Mouse (Mus musculus) hindbrain, embryonic 13.5 days (tissue): Measurements from ENCODE around the gene Nudt5. TPM values are rescaled to one million over a fixed set of nuclear protein-coding genes. Genes with fewer than 3 reads are reported as not detected.
"Not testable (repeated sequence)": the region's sequence is repeated elsewhere in the genome, so short reads cannot be mapped to it uniquely, and the experiment has no call there.

Experiments used
- ATAC-seq: fragments of 200-750 bp; cut with Nextera tagmentation; 2 replicates; pipeline ENCODE4 v1.8.0; 2017; ENCODE audit warnings: moderate TSS enrichment; ENCODE audit not compliant: low FRiP score
- H3K27ac ChIP-seq: fragments of 300-500 bp; sonication (generic); 2 replicates; pipeline ENCODE4 v1.5.1; 2015; ENCODE audit warnings: inconsistent platforms, mild to moderate bottlenecking, moderate library complexity
- H3K27me3 ChIP-seq: fragments of 300-500 bp; sonication (generic); 2 replicates; pipeline ENCODE4 v1.6.1; 2015; ENCODE audit warnings: mild to moderate bottlenecking, inconsistent platforms
- H3K36me3 ChIP-seq: fragments of 300-500 bp; sonication (generic); 2 replicates; pipeline ENCODE4 v1.6.1; 2015; ENCODE audit warnings: mild to moderate bottlenecking, inconsistent platforms
- H3K4me1 ChIP-seq: fragments of 300-500 bp; sonication (generic); replicated peaks from 2 replicates; pipeline ENCODE4 v1.6.1; 2015; ENCODE audit warnings: inconsistent platforms
- H3K4me2 ChIP-seq: fragments of 300-500 bp; sonication (generic); 2 replicates; pipeline ENCODE4 v1.6.1; 2015; ENCODE audit warnings: inconsistent platforms, mild to moderate bottlenecking, moderate library complexity
- H3K4me3 ChIP-seq: fragments of 300-500 bp; sonication (generic); 2 replicates; pipeline ENCODE4 v1.5.1; 2015; ENCODE audit warnings: mild to moderate bottlenecking, inconsistent platforms
- H3K9ac ChIP-seq: fragments of 300-500 bp; sonication (generic); 2 replicates; pipeline ENCODE4 v1.6.1; 2015; ENCODE audit warnings: mild to moderate bottlenecking, inconsistent platforms
- H3K9me3 ChIP-seq: fragments of 300-500 bp; sonication (generic); 2 replicates; pipeline ENCODE4 v1.6.1; 2016; ENCODE audit warnings: inconsistent platforms
- WGBS: fragments of 180-500 bp; shearing (Covaris S2); methylation state at CpG from one replicate; pipeline ENCODE4 v1.1.7; 2015; 5-methylcytosine and 5-hydroxymethylcytosine counted together
- polyA plus RNA-seq: library from polyadenylated mRNA; unstranded; fragments of >200 nt; fragmentation: Nextera tagmentation; extraction: Ambion mirVana; gene quantifications from 2 replicates; pipeline ENCODE4 v1.2.1, GENCODE M21; 2015

Gene Nudt5
- polyA plus RNA-seq, result 28.8 and 30.8 TPM in 2 replicates

DNA sequence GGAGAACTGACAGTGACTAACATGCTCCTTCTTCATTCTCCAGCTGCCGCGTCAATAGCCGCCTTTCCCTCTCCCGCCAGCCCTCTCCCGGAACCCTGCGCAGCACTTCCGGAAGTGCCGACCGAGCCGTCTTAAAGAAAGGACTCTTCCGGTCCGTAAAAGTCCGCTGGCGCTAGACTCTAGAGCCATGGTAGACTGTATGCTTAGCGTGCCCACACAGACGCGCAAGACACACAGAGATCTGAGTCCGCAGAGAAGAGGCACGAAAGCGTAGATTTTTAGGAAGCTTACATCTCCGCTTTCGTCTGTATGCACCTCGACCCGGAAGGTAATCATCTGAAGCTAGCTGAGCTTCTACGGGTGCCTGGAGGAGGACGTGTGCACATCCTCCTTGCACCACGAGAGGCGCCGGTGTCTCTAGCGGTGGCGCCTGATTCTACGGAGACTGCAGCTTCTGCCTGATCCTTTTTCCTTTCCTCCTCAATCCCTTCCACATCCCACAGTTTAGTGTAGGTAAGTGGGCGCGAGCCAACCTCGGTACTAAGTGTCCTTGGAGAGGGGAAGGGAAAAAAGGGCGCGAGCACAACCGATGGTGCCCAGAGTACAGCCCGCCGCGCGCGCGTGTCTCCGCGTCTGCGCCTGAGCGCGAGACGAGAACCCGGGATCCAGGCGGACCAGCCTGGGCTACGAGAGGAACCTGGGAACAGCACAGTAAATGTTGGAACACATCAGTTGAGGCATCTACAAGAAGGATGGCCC is at the start of gene Nudt5, which contains the start of gene Cdc123:
Gene Nudt5, plus strand, starts transcription at position 147 of the 759 bp plus-strand sequence.
Gene Cdc123, minus strand, starts transcription at position 292 of the 759 bp plus-strand sequence.
- no peaks in the 10 kb centered on the region for H3K9me3 ChIP-seq
- WGBS, result under 1% methylated on average over 53 of the region's 53 CpGs
- H3K27me3 ChIP-seq, result no peaks in the 10 kb centered on the region
- peak; percentile 99 for ATAC-seq
- H3K4me3 ChIP-seq, result peak within 1 kb of the TSS; percentile 69
- H3K36me3 ChIP-seq, result peaks cover 25% of the 10 kb centered on the region
- H3K4me1 ChIP-seq, result peaks cover 19% of the 10 kb centered on the region
- peak within 1 kb of the TSS; percentile 72 for H3K4me2 ChIP-seq
- peak within 1 kb of the TSS; percentile 84 for H3K9ac ChIP-seq
- H3K27ac ChIP-seq, result peak within 1 kb of the TSS; percentile 91

DNA sequence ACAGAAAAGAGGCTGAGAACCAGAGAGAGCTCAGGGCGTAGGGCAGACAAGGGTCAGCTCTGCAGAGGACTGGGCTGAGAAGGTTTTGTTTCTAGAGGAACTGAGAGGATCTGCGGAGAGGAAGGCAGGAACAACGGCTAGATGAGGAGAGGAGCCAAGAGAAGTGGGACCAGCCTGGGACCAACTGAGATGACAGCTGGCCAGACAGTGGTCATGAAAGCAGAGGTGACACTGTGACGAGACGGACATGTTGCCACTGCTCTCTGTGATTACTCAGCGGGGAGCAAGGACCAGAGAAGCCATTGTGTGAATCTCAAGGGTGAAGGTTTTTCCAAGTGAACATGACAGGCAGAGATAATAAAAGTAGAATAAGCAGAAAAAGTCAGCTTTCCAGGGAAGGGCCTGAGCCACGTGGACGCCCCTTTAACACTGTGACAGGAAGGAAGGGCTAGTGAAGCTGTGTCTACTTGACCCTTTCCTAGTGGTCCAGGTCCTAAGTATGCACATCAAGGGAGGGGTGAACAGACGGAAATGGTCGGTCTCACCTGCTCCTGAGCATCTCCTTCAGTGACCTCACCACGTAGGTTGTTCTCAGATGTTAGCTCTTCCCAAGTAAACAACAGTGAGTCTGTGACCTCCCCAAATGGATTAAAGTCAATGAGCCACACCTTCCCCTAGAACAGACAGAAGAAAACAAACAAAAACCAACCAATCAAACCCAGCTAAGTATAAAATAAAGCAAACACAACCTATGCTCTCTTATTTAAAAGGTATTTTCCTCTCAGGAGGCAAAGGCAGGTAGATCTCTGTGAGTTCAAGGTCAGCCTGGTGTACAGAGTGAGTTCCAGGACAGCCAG is 46.8 kb upstream of the Nudt5 start:
- H3K9me3 ChIP-seq, result no peaks in the 10 kb centered on the region

DNA sequence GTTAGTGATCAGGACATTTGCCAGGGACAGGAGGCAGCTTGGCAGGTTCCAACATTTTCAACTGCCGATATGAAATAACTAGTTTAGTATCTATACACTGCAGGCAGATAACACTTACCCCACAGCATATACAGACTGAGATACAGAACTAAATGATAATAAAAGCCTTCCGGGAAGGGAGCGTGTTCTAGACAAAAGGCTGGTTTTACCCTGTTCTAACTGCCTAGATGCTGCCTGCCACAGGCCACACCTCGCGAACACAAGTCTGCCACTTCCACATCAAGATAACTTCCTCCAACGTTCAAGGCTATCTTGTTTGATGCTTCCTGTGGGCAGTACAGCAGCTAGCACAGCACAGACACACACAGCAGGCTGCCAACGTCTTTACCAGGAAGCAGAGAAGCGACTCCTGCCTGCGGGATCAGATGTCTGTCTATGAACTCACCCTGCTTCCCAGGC is 43.6 kb upstream of the Nudt5 start:
- WGBS, result 91% methylated on average over 9 of the region's 9 CpGs
- Histone ChIP-seq H3K27me3 (no peaks in the 10 kb centered on the region), H3K4me3 (no peak overlapping the region), H3K4me1 (no peaks in the 10 kb centered on the region), H3K9me3 (no peaks in the 10 kb centered on the region), H3K9ac (no peak overlapping the region), H3K4me2 (no peak overlapping the region), H3K27ac (no peak overlapping the region), H3K36me3 (peaks cover 78% of the 10 kb centered on the region)
- no peak for ATAC-seq

More for the DNA sequence above, 46.8 kb upstream of the Nudt5 start:
- H3K4me2 ChIP-seq, result no peak overlapping the region
- no peak overlapping the region for H3K4me3 ChIP-seq
- no peaks in the 10 kb centered on the region for H3K4me1 ChIP-seq
- no peak overlapping the region for H3K9ac ChIP-seq
- ATAC-seq, result no peak
- WGBS, result 91% methylated on average over 11 of the region's 11 CpGs
- H3K27ac ChIP-seq, result no peak overlapping the region
- H3K27me3 ChIP-seq, result no peaks in the 10 kb centered on the region
- peaks cover 88% of the 10 kb centered on the region for H3K36me3 ChIP-seq

DNA sequence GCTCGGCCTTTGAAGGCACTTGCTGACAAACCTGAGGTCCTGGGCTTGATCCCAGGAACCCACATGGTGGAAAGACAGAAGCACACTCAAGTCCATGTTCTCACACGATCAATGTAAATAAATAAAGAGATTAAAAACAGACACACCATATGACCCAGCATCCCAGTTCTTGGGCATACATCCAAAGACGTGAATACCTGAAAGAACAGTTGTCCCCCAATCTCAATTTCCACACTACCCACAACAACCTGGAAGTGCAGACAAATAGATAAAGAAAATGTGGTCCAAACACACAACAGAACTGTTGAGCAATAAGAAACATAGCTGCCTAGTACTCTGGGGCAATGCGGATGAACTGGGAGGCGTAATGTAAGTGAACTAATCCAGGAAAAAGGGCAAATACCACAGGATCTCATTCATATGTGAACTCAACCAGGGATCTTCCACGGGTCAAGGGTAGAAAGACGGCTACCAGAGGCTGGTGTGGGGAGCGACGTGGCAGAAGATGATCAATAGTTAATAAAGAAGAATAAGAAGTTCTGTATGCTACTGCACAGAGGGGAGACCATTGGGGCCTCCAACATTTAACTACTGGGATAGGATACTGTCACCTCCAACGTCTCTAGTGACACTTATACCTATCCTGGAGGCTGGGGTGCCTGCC is 42.8 kb upstream of the Nudt5 start:
- Histone ChIP-seq H3K9me3 (no peaks in the 10 kb centered on the region), H3K4me1 (no peaks in the 10 kb centered on the region), H3K4me2 (no peak overlapping the region), H3K4me3 (no peak overlapping the region), H3K36me3 (peaks cover 72% of the 10 kb centered on the region), H3K27ac (no peak overlapping the region), H3K9ac (no peak overlapping the region), H3K27me3 (no peaks in the 10 kb centered on the region)
- no peak for ATAC-seq
- 94% methylated on average over 10 of the region's 10 CpGs for WGBS

DNA sequence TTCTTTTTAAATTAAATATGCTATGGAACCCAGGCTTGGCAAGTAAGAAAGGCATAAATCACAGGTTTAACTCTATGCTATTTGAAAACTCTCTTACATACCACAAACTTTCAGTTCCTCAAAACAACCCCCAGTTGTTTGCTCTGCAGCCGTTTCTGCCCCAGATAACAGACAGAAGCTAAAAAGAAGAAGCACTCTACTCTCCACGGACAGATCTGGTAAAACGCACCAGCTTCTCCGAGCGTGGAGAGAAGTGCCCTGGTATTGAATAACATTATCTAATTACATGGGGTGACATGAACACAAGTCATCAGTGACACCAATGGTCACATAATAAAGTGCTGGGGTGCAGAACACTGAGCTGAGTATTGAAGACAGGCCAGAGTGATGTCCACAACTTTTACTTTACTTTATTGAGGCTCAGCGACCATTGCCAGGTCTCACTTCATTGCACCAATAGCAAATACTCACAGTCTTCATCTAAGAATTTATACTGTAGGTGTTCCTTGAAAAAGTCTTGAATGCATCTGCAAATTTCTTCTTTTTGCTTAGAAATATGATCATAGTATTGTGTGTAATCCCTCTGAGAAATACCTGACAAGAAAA is 40.3 kb upstream of the Nudt5 start:
- H3K36me3 ChIP-seq, result peaks cover 62% of the 10 kb centered on the region
- ATAC-seq, result no peak
- no peaks in the 10 kb centered on the region for H3K9me3 ChIP-seq
- no peaks in the 10 kb centered on the region for H3K4me1 ChIP-seq
- H3K4me3 ChIP-seq, result no peak overlapping the region
- H3K27ac ChIP-seq, result no peak overlapping the region
- H3K4me2 ChIP-seq, result no peak overlapping the region
- WGBS, result 89% methylated on average over 6 of the region's 6 CpGs
- H3K9ac ChIP-seq, result no peak overlapping the region
- no peaks in the 10 kb centered on the region for H3K27me3 ChIP-seq

DNA sequence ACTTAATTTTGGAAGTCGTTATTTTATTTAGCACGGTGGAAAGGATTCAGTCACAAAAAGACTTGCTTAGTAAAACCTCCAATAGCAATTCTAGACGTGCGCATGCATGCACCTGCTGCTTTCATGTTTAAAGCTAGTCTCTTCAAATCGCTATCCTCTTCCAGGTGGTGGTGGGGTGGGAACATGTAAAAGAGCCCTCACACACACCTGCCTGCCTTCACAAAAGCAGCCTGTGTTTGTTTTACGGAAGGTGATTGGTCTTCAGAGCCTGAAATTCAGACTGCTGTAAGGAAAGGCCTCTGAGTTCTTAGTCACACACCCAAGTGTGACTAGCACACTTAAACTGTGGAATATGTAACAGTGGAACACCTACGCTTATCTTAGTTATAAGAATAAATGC is 39.6 kb upstream of the Nudt5 start:
- H3K9me3 ChIP-seq, result no peaks in the 10 kb centered on the region
- H3K9ac ChIP-seq, result no peak overlapping the region
- ATAC-seq, result no peak
- H3K36me3 ChIP-seq, result peaks cover 62% of the 10 kb centered on the region
- no peak overlapping the region for H3K4me3 ChIP-seq
- no peak overlapping the region for H3K4me2 ChIP-seq
- H3K27me3 ChIP-seq, result no peaks in the 10 kb centered on the region
- H3K27ac ChIP-seq, result no peak overlapping the region
- 96% methylated on average over 7 of the region's 7 CpGs for WGBS
- no peaks in the 10 kb centered on the region for H3K4me1 ChIP-seq

DNA sequence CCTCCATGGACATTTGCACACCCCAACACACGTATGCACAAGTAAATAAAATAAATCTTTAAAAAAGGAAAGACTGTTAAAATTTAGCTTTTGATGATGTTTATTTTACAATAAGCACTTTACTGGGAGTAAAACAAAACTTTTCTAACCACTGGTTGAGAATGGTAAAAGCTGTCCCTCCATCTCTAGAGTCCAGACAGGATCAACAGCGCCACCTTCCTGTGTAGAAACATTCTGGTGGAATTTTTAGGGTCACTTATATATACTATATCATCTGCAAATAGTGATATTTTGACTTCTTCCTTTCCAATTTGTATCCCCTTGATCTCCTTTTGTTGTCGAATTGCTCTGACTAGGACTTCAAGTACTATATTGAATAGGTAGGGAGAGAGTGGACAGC is 38.6 kb upstream of the Nudt5 start:
- WGBS, result 90% methylated on average over 3 of the region's 3 CpGs
- H3K9me3 ChIP-seq, H3K4me1 ChIP-seq, H3K4me3 ChIP-seq, H3K27ac ChIP-seq, H3K9ac ChIP-seq, H3K4me2 ChIP-seq, ATAC-seq, H3K27me3 ChIP-seq: not testable (repeated sequence)
- H3K36me3 ChIP-seq, result peaks cover 62% of the 10 kb centered on the region

DNA sequence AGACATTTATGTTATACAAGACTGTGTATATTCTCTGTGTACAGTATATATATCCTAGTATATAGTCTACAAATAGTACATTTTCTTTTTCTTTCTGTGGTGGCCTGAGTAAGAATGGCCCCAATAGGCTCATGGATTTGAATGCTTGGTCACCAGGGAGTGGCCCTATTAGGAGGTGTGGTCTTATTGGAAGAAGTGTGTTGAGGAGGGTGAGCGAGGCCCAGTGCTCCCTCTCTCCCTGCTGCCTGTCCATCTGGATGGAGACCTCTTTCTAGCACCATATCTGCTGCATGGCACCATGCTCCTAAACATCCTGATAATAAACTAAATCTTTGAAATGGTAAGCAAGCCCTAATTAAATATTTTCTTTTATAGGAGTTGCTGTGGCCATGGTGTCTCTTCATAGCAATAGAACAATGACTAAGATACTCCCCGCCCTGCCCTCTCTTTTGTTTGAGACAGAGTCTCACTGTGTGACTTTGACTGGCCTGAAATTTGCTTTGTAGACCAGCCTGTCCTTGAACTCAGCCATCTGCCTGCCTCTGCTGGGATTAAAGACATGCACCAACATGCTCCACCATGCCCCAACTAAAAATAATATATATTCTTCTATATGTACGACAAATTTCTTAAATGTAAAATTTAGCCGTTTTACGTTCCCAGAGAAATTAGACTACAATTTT is 34.6 kb upstream of the Nudt5 start:
- no peak for ATAC-seq
- peaks cover 52% of the 10 kb centered on the region for H3K36me3 ChIP-seq

DNA sequence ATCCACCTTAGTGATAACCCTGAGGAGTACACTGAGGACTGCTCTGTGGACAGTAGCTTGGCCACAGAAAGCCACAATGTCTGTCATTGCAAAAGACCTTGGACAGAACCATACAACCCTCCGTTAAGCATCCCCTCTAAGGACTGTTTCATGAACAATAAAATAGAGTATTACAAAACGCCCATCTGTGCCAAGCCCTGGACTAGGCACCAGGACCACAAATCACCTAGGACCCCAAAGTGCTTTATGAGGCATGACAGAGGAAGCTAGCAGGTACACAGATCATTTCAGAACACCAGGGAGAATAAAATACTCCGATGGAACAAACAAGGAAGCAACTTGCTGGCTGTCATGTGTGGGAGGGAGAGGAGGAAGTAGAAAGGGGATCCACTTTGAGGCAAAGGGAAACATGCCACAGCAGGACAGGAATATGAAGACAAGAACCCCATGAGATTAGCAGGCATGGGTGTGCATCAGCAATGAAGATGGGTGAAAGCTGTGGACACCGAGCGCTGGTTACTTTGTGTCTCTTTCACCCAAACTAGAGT is 33.5 kb upstream of the Nudt5 start:
- WGBS, result 95% methylated on average over 5 of the region's 5 CpGs
- Histone ChIP-seq H3K9ac (no peak overlapping the region), H3K4me1 (no peaks in the 10 kb centered on the region), H3K4me2 (no peak overlapping the region), H3K36me3 (peaks cover 54% of the 10 kb centered on the region), H3K9me3 (no peaks in the 10 kb centered on the region), H3K4me3 (no peak overlapping the region), H3K27me3 (no peaks in the 10 kb centered on the region), H3K27ac (no peak overlapping the region)
- no peak for ATAC-seq

More for the DNA sequence above, 34.6 kb upstream of the Nudt5 start:
- Histone ChIP-seq H3K9ac (no peak overlapping the region), H3K4me1 (no peaks in the 10 kb centered on the region), H3K9me3 (no peaks in the 10 kb centered on the region), H3K4me3 (no peak overlapping the region), H3K4me2 (no peak overlapping the region), H3K27me3 (no peaks in the 10 kb centered on the region), H3K27ac (no peak overlapping the region)
- 95% methylated on average over 5 of the region's 5 CpGs for WGBS

DNA sequence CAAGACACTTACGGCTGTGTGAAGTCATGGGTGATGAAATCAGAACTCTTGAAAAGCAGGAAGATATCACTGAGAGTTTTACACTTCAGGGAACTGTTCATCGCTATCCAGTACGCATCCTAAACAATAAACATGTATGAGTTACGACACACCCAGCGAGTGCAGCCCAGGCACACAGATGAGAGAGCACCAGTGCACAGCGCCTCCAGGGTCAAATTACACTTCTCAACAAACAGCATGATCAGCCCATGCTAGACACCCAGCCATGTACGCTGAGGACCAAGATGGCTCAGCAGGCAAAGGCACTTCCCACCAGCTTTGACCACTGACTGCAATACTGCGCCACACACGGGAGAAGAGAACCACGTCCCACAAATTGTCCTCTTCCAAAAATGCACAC is 23.6 kb upstream of the Nudt5 start:
- Histone ChIP-seq H3K4me2 (no peak overlapping the region), H3K9ac (no peak overlapping the region), H3K9me3 (no peaks in the 10 kb centered on the region), H3K27ac (no peak overlapping the region), H3K4me1 (no peaks in the 10 kb centered on the region), H3K36me3 (peaks cover 78% of the 10 kb centered on the region), H3K27me3 (no peaks in the 10 kb centered on the region), H3K4me3 (no peak overlapping the region)
- ATAC-seq, result no peak
- 94% methylated on average over 10 of the region's 10 CpGs for WGBS

DNA sequence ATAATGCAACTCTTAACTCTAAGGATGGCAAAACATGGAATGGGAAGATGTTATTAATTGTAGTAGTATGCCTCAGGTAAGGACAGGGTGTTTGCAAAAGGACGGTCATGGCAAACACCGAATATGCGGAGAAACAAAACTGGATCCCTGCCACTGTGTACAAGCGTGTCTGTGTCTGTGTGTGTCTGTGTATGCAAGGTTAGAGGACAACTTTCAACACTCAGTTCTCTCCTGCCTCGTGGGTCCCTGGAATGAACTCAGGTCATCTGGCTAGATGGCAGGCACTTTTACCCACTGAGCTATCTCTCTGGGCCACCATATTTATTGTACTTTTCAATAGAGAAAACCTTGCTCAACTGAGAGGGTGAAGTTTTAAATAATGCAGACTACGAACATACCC is 22.4 kb upstream of the Nudt5 start:
- H3K27me3 ChIP-seq, result no peaks in the 10 kb centered on the region
- H3K9ac ChIP-seq, result no peak overlapping the region
- H3K27ac ChIP-seq, result no peak overlapping the region
- no peaks in the 10 kb centered on the region for H3K4me1 ChIP-seq
- ATAC-seq, result no peak
- H3K4me3 ChIP-seq, result no peak overlapping the region
- H3K9me3 ChIP-seq, result no peaks in the 10 kb centered on the region
- 97% methylated on average over 6 of the region's 6 CpGs for WGBS
- H3K4me2 ChIP-seq, result no peak overlapping the region
- peaks cover 78% of the 10 kb centered on the region for H3K36me3 ChIP-seq
